Mouse (Mus musculus) small intestine, adult 2 months (tissue): Measurements from ENCODE around the gene Fes. TPM values are rescaled to one million over a fixed set of nuclear protein-coding genes. Genes with fewer than 3 reads are reported as not detected.

ENCODE experiments used
- H3K27ac ChIP-seq: fragments of 200-500 bp; 2 replicates; pipeline ENCODE4 v1.5.1; 2012; ENCODE audit warnings: low read depth, low read length, control low read depth, inconsistent platforms; ENCODE audit not compliant: insufficient read depth
- H3K27me3 ChIP-seq: fragments of 200-500 bp; 2 replicates; pipeline ENCODE4 v1.6.1; 2012; ENCODE audit warnings: mild to moderate bottlenecking, moderate library complexity, low read length, inconsistent platforms; ENCODE audit not compliant: control insufficient read depth, insufficient read depth
- H3K36me3 ChIP-seq: fragments of 200-500 bp; 2 replicates; pipeline ENCODE4 v1.6.1; 2012; ENCODE audit warnings: mild to moderate bottlenecking, low read length, control low read depth, inconsistent platforms; ENCODE audit not compliant: control insufficient read depth, insufficient read depth
- H3K4me1 ChIP-seq: fragments of 200-500 bp; 2 replicates; pipeline ENCODE4 v1.6.1; 2012; ENCODE audit warnings: low read length, inconsistent platforms, mixed read lengths; ENCODE audit not compliant: control insufficient read depth, insufficient read depth, insufficient read length
- H3K4me3 ChIP-seq: fragments of 200-500 bp; 2 replicates; pipeline ENCODE4 v1.5.1; 2012; ENCODE audit warnings: low read depth, mild to moderate bottlenecking, control low read depth, inconsistent platforms, low read length, moderate library complexity
- CTCF ChIP-seq: fragments of 200-500 bp; IDR thresholded peaks from 2 replicates; pipeline ENCODE4 v1.5.1; 2012; ENCODE audit warnings: low read depth, mild to moderate bottlenecking, control low read depth, inconsistent platforms, low read length, moderate library complexity, mixed read lengths; ENCODE audit not compliant: insufficient replicate concordance, insufficient read length; ENCODE audit errors: extremely low read depth
- POLR2A ChIP-seq: fragments of 200-500 bp; IDR thresholded peaks from 2 replicates; pipeline ENCODE4 v1.6.1; 2012; ENCODE audit warnings: low read depth, mild to moderate bottlenecking, control low read depth, inconsistent platforms, low read length, moderate library complexity
- WGBS: fragments of 180-500 bp; shearing (Covaris S2); methylation state at CpG from one replicate; pipeline ENCODE4 v1.1.7; 2018; 5-methylcytosine and 5-hydroxymethylcytosine counted together
- polyA plus RNA-seq: library from polyadenylated mRNA; depleted of rRNA; stranded (reverse); fragments of >200 nt; gene quantifications from 2 replicates; pipeline ENCODE4 v1.2.3, GENCODE M21; 2012; rRNA removed

Gene Fes
- polyA plus RNA-seq = 15.2 and 16.6 TPM in 2 replicates

DNA sequence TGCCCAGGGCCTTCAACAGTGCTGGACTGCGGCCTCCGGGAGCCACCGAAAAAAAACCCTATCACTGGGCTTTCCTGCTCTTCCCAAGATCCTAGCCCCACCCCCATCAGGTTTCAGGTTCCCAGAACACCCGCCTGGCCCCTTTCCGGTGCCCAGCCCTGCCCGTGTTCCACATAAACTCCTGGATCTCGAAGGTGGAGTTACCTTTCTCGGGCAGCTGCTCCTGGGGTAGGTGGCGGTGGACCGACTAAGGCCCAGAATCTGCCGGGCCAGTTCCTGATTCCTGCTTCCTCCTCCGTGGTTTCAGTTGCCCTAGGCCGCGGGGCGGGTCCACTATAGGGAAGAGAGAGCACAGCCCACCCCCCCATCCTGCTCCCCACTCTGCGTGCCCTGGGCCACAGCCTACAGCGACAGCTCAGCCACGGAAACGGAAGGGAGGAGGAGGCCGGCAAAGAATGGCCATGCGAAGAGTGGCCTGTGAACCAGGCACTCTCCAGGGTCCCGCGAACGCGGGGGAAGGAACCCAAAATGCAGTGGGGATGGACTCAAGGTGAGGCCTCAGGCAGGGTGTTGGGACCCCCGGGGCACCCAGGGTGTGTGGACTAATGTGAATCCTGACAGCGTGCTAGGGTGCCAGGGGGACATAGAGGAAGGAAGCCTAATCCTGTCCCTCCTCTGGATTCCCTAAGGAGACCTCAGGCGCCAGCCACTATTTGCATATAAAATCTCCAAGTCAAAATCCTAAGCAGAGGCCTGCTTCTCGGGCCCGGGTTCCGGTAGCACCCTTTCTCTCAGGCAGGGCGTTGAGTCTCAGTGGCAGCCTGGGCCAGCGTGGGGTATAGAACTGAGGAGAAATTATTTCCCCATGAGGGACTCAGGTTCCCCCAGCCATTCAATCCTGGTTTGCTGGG, at the start of gene Fes:
Gene Fes (minus strand): TSS at position 314 of the 911 bp plus-strand sequence.
- WGBS = 24% methylated on average over 33 of the region's 33 CpGs
- Histone ChIP-seq H3K4me1 (peaks cover 10% of the 10 kb centered on the region; the same call in 1 of the 2 replicates), H3K27me3 (no peaks in the 10 kb centered on the region), H3K27ac (peak within 1 kb of the TSS; percentile 65), H3K4me3 (peak within 1 kb of the TSS; percentile 66), H3K36me3 (peaks cover 30% of the 10 kb centered on the region)
- TF ChIP-seq CTCF (no peak), POLR2A (no peak)

DNA sequence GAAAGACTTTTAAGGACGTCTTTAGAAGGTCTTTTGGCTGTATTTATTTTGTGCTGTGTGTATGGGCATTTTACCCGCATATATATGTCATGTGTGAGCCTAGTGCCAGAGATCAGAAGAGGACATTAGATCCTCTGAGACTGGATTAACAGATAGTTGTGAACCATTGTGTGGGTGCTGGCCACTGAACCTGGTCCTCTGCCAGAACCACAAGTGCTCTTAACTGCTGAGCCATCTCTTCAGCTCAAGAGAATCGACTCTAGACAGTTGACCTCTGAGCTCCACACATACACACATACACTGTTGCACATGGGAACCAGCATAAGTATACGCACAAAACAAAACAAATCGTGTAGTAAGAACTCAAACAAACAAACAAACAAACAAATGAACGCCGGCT, 48.8 kb upstream of the Fes start:
- H3K36me3 ChIP-seq = no peaks in the 10 kb centered on the region
- H3K4me3 ChIP-seq = no peak overlapping the region
- TF ChIP-seq POLR2A = no peak
- no peak for TF ChIP-seq CTCF
- no peaks in the 10 kb centered on the region for H3K27me3 ChIP-seq
- H3K4me1 ChIP-seq = peaks cover 6% of the 10 kb centered on the region
- WGBS = 68% methylated on average over 7 of the region's 7 CpGs
- 0 out of 2 replicates have a peak overlapping the region, but pooled peaks have one; percentile 10 for H3K27ac ChIP-seq

DNA sequence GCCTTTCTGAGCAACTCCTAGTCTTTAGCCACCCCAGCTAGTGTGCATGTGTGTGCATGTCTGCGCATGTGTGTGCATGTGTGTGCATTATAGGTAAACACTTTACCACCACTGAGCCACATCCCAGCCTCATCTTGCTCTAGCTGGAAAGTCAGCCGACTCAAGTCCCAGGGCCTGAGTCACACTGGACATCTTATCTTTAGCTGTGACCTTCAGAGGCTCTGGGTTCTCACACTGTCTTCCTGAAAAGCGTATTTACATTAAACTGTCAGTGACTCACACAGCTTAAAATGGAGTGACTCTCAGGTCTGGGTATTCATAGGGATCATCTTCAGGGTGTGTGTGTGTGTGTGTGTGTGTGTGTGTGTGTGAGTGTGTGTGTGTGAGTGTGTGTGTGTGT, 47.8 kb upstream of the Fes start:
- peak overlapping the region; percentile 21; the same call in 1 of the 2 replicates for H3K27ac ChIP-seq
- TF ChIP-seq CTCF (no peak), POLR2A (no peak)
- H3K4me1 ChIP-seq = peaks cover 6% of the 10 kb centered on the region
- 54% methylated on average over 3 of the region's 3 CpGs for WGBS
- no peaks in the 10 kb centered on the region for H3K36me3 ChIP-seq
- no peaks in the 10 kb centered on the region for H3K27me3 ChIP-seq
- H3K4me3 ChIP-seq = no peak overlapping the region

DNA sequence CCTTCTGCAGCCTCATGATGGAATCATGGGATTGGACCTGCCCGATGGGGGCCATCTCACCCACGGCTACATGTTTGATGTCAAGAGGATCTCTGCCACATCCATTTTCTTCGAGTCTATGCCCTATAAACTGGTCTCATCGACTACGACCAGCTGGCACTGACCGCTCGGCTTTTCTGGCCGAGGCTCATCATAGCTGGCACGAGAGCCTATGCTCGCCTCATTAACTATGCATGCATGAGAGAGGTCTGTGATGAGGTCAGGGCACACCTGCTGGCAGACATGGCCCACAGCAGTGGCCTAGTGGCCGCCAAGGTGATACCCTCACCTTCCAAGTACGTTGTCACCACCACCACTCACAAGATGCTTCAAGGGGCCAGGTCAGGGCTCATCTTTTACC, 41.9 kb upstream of the Fes start:
- Histone ChIP-seq H3K27ac (no peak overlapping the region), H3K4me1 (0 out of 2 replicates have a peak, but pooled peaks cover 2% of the 10 kb centered on the region), H3K36me3 (no peaks in the 10 kb centered on the region), H3K27me3 (no peaks in the 10 kb centered on the region), H3K4me3 (no peak overlapping the region)
- 90% methylated on average over 12 of the region's 12 CpGs for WGBS
- TF ChIP-seq CTCF (no peak), POLR2A (no peak)

DNA sequence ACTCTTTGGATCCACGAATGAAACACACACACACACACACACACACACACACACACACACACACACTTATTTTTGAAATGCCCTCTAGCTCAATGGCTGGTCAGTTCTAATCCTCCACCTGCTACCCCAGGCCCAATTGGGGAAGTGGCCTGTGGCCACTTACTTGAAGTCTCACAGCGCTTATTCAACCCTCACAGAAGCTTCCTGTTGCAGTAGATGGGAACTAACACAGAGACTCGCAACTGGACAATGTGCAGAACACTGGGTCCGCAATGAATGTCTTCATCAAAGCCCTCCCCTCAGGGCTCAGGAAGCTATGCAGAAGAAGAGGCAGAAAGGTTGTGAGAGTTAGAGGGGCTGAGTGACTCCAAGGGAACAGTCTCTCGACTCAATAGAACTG, 40.0 kb upstream of the Fes start:
- 0 out of 2 replicates have a peak, but pooled peaks cover 3% of the 10 kb centered on the region for H3K4me1 ChIP-seq
- no peaks in the 10 kb centered on the region for H3K27me3 ChIP-seq
- no peaks in the 10 kb centered on the region for H3K36me3 ChIP-seq
- no peak overlapping the region for H3K27ac ChIP-seq
- no peak overlapping the region for H3K4me3 ChIP-seq
- WGBS = 68% methylated on average over 5 of the region's 5 CpGs
- no peak for TF ChIP-seq POLR2A
- no peak for TF ChIP-seq CTCF

DNA sequence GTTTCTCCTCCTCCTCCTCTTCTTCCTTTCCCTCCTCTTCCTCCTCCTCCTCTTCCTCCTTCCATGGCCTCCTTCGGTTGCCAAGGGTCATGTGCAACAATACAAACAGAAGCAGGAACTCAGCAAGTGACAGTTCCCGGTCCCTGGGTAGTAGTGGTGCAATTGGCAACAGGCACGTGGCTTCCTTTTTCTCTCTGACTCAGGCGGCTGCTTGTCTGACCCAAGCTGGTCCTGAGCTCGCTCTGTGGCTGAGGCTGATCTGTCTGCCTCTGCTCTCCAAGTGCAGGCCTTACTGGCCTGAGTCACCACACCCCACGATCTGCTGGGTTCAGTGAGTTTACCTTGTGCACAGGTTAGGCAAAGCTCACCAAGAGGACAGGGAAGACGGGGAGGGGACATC, 38.6 kb upstream of the Fes start:
- Histone ChIP-seq H3K27me3 (no peaks in the 10 kb centered on the region), H3K27ac (no peak overlapping the region; the same call in 1 of the 2 replicates), H3K4me1 (0 out of 2 replicates have a peak, but pooled peaks cover 3% of the 10 kb centered on the region), H3K4me3 (no peak overlapping the region), H3K36me3 (no peaks in the 10 kb centered on the region)
- 45% methylated on average over 7 of the region's 7 CpGs for WGBS
- no peak for TF ChIP-seq CTCF
- TF ChIP-seq POLR2A = no peak

DNA sequence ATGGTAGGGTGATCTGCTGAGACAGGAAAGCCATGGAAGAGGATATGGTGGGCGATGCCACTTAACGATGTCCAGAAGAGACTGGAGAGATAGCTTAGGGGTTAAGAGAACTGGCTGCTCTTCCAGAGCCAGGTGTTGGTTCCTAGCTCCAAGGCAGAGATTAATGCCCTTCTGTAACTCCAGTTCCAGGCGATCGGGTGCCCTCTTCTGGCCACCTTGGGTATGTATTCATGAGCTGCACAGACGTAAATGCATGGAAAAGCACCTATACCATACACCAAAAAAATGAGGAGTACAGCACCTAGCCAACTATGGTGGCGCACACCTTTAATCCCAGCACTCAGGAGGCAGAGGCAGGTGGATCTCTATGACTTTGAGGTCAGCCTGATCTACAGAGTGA, 37.0 kb upstream of the Fes start:
- no peaks in the 10 kb centered on the region for H3K27me3 ChIP-seq
- WGBS = 90% methylated on average over 6 of the region's 6 CpGs
- peak; percentile 41; the same call in 1 of the 2 replicates for TF ChIP-seq CTCF
- TF ChIP-seq POLR2A = no peak
- no peak overlapping the region for H3K27ac ChIP-seq
- H3K36me3 ChIP-seq = no peaks in the 10 kb centered on the region
- H3K4me1 ChIP-seq = peaks cover 7% of the 10 kb centered on the region
- no peak overlapping the region for H3K4me3 ChIP-seq
